10 mouse cellular contexts compared by ENCODE assay signal in the genomic region with DNA sequence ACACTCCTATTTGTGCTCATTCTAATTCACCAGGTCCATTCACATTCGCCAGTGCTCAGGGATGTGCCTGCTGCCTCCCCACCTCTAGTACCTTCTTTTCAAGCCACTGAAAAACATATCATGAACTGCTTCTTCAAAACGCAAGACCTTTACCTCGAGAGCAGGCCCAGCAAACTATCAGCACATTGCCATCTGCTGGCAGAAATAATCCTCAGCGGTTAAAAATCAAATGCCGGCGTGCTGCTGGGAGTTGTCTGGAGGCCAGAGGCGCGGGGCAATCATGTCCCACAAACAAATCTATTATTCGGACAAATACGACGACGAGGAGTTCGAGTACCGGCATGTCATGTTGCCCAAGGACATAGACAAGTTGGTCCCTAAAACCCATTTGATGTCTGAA. TPM values are rescaled to one million over a fixed set of nuclear protein-coding genes. Genes with fewer than 3 reads are reported as not detected.
DNase-seq lines count a peak whose midpoint lies in the region; ATAC-seq and TF ChIP-seq lines count a peak whose summit lies in the region.
"Had no signal": no experiment of that assay in that cellular context is flagged by ENCODE, and none has a peak within 500 bp of the region (broad histone marks: within the 10 kb centered on the region; RNA-seq: fewer than 3 reads in every experiment).

No protein-coding gene starts in this region.

- no peak for ATAC-seq in forebrain, embryonic 14.5 days
- no peak for ATAC-seq in forebrain, embryonic 16.5 days
- ATAC-seq in lung, embryonic 14.5 days (ENCODE audit: insufficient read depth): no peak

- no peak overlapping the region for H3K4me3 ChIP-seq in forebrain, embryonic 14.5 days (ENCODE audit: low read depth, low read length)
- H3K4me3 ChIP-seq in forebrain, embryonic 16.5 days (replicated peaks; ENCODE audit: low read length): no peak overlapping the region
- no peak overlapping the region for H3K4me3 ChIP-seq in lung, embryonic 14.5 days (ENCODE audit: low read depth, low read length)
- H3K4me3 ChIP-seq: limb, embryonic 12.5 days had no signal

- whole genome bisulfite sequencing in forebrain, embryonic 14.5 days: 31% methylated on average over 14 of the region's 14 CpGs
- 30% methylated on average over 14 of the region's 14 CpGs for WGBS in forebrain, embryonic 16.5 days
- 27% methylated on average over 14 of the region's 14 CpGs for WGBS in lung, embryonic 14.5 days

- no peaks in the 10 kb centered on the region for H3K9me3 ChIP-seq in forebrain, embryonic 14.5 days (replicated peaks; ENCODE audit: control insufficient read depth, low read length)
- H3K9me3 ChIP-seq in forebrain, embryonic 16.5 days (ENCODE audit: control insufficient read depth, low read length): 0 out of 2 replicates have a peak, but pooled peaks cover 2% of the 10 kb centered on the region
- no peaks in the 10 kb centered on the region for H3K9me3 ChIP-seq in lung, embryonic 14.5 days (ENCODE audit: low read depth, low read length)
- H3K9me3 ChIP-seq: limb, embryonic 12.5 days had no signal

- no peaks in the 10 kb centered on the region for H3K4me1 ChIP-seq in forebrain, embryonic 14.5 days (ENCODE audit: control insufficient read depth, insufficient read depth, low read length)
- no peaks in the 10 kb centered on the region for H3K4me1 ChIP-seq in forebrain, embryonic 16.5 days (replicated peaks; ENCODE audit: control insufficient read depth, insufficient read depth, low read length)
- H3K4me1 ChIP-seq in lung, embryonic 14.5 days (ENCODE audit: insufficient read depth): no peaks in the 10 kb centered on the region
- H3K4me1 ChIP-seq: limb, embryonic 12.5 days had no signal

- H3K27ac ChIP-seq in forebrain, embryonic 14.5 days (ENCODE audit: low read depth, low read length): no peak overlapping the region
- no peak overlapping the region for H3K27ac ChIP-seq in forebrain, embryonic 16.5 days (ENCODE audit: low read length)
- no peak overlapping the region for H3K27ac ChIP-seq in lung, embryonic 14.5 days (ENCODE audit: low read depth)
- H3K27ac ChIP-seq: limb, embryonic 12.5 days had no signal

- H3K9ac ChIP-seq in forebrain, embryonic 14.5 days (ENCODE audit: low read length): no peak overlapping the region
- H3K9ac ChIP-seq in forebrain, embryonic 16.5 days (replicated peaks; ENCODE audit: low read depth, low read length): no peak overlapping the region
- H3K9ac ChIP-seq in lung, embryonic 14.5 days: no peak overlapping the region
- H3K9ac ChIP-seq: limb, embryonic 12.5 days had no signal

- H3K36me3 ChIP-seq in forebrain, embryonic 14.5 days (ENCODE audit: control insufficient read depth, insufficient read depth, low read length): no peaks in the 10 kb centered on the region
- H3K36me3 ChIP-seq in forebrain, embryonic 16.5 days (ENCODE audit: control insufficient read depth, insufficient read depth): no peaks in the 10 kb centered on the region
- H3K36me3 ChIP-seq in lung, embryonic 14.5 days (ENCODE audit: insufficient read depth): no peaks in the 10 kb centered on the region
- no peaks in the 10 kb centered on the region for H3K36me3 ChIP-seq in splenic B cell, adult 2 months (ENCODE audit: control insufficient read depth, insufficient read depth, low read length, poor library complexity, severe bottlenecking)
- H3K36me3 ChIP-seq: limb, embryonic 12.5 days had no signal

- no peak overlapping the region for H3K4me2 ChIP-seq in forebrain, embryonic 14.5 days (ENCODE audit: low read length)
- no peak overlapping the region for H3K4me2 ChIP-seq in forebrain, embryonic 16.5 days (ENCODE audit: low read length)
- H3K4me2 ChIP-seq in lung, embryonic 14.5 days: no peak overlapping the region
- H3K4me2 ChIP-seq: limb, embryonic 12.5 days had no signal

- DNase-seq in forebrain, embryonic 14.5 days (ENCODE audit: low spot score): peak; percentile 62
- DNase-seq in 3T3-L1 (ENCODE audit: low read depth, low spot score): peak; percentile 87
- peak; percentile 10 for DNase-seq in adrenal gland, adult 8-10 months
- DNase-seq in embryo, embryonic 9.5 days (ENCODE audit: extremely low spot score): peak; percentile 47
- DNase-seq in layer of hippocampus, adult 11-12 months (ENCODE audit: low spot score): peak; percentile 65
- DNase-seq in lung, embryonic 14.5 days: peak; percentile 80
- DNase-seq in splenic B cell, adult 2 months (ENCODE audit: low read depth, low spot score): peak; percentile 37

- peak; percentile 68 for TF ChIP-seq CTCF in lung, embryonic 14.5 days (IDR thresholded peaks at IDR 0.05; ENCODE audit: low read depth)

- no peaks in the 10 kb centered on the region for H3K27me3 ChIP-seq in forebrain, embryonic 14.5 days (replicated peaks; ENCODE audit: control insufficient read depth, insufficient read depth, low read length)
- H3K27me3 ChIP-seq in forebrain, embryonic 16.5 days (replicated peaks; ENCODE audit: control insufficient read depth, insufficient read depth, low read length): no peaks in the 10 kb centered on the region
- no peaks in the 10 kb centered on the region for H3K27me3 ChIP-seq in lung, embryonic 14.5 days (ENCODE audit: insufficient read depth, low read length)
- H3K27me3 ChIP-seq in splenic B cell, adult 2 months (ENCODE audit: control insufficient read depth, insufficient read depth, low read length, poor library complexity, severe bottlenecking): no peaks in the 10 kb centered on the region
- H3K27me3 ChIP-seq: limb, embryonic 12.5 days had no signal

RNA-seq across cellular contexts. Expression of gene Cks1brt, which starts 19.6 kb away (rescaled TPM):
- polyA plus RNA-seq in forebrain, embryonic 14.5 days (2014; fragmentation: Nextera tagmentation; extraction: Ambion mirVana): not detected in 2 replicates
- not detected in 2 replicates for polyA plus RNA-seq in forebrain, embryonic 16.5 days (2015; fragmentation: Nextera tagmentation; extraction: Ambion mirVana)
- total RNA-seq in adrenal gland, adult 8-10 months (2022): not detected
- not detected in 2 replicates for polyA plus RNA-seq in lung, embryonic 14.5 days (2014; fragmentation: Nextera tagmentation; extraction: Ambion mirVana)
- polyA plus RNA-seq: limb, embryonic 12.5 days; stomach, embryonic 14.5 days had no signal

RNA-seq across cellular contexts. Expression of gene Zfp791, which starts 48.4 kb away (rescaled TPM):
- polyA plus RNA-seq in forebrain, embryonic 14.5 days (2014; fragmentation: Nextera tagmentation; extraction: Ambion mirVana): 1.7 and 2.7 TPM in 2 replicates
- polyA plus RNA-seq in forebrain, embryonic 16.5 days (2015; fragmentation: Nextera tagmentation; extraction: Ambion mirVana): 3.4 and 3.8 TPM in 2 replicates
- total RNA-seq in adrenal gland, adult 8-10 months (2022): 1 to 10 TPM; 1.7 to 2.4 (median 1.9) TPM
- polyA plus RNA-seq in lung, embryonic 14.5 days (2014; fragmentation: Nextera tagmentation; extraction: Ambion mirVana): 1.7 and 2.3 TPM in 2 replicates

RNA-seq across cellular contexts. Expression of gene Olfr371, which starts 54.5 kb away (rescaled TPM):
- polyA plus RNA-seq in forebrain, embryonic 14.5 days (2014; fragmentation: Nextera tagmentation; extraction: Ambion mirVana): not detected in 2 replicates
- not detected in 2 replicates for polyA plus RNA-seq in forebrain, embryonic 16.5 days (2015; fragmentation: Nextera tagmentation; extraction: Ambion mirVana)
- not detected for total RNA-seq in adrenal gland, adult 8-10 months (2022)
- polyA plus RNA-seq in lung, embryonic 14.5 days (2014; fragmentation: Nextera tagmentation; extraction: Ambion mirVana): not detected in 2 replicates
- polyA plus RNA-seq: limb, embryonic 12.5 days; stomach, embryonic 14.5 days had no signal

Comparison
In these comparisons a context has a peak if more than half of its experiments do, and no peak if none do; other contexts are left out.
1. DNase-seq: peak in every context shown above with its lines; median percentile 87 in 3T3-L1; 80 in lung, embryonic 14.5 days; 65 in layer of hippocampus, adult 11-12 months; 62 in forebrain, embryonic 14.5 days; 47 in embryo, embryonic 9.5 days; 37 in splenic B cell, adult 2 months; 10 in adrenal gland, adult 8-10 months.